Mouse (Mus musculus): ENCODE data around the gene Mink1. TPM values are rescaled to one million over a fixed set of nuclear protein-coding genes. Genes with fewer than 3 reads are reported as not detected.
A peak's percentile ranks its signal among the peaks of the same experiment; 100 is the strongest.

Mink1 gene
- polyA plus RNA-seq, 1 experiment from 2014 or later, result 20.3 TPM

GRCm38 (mm10) chr11:70594253-70594989 is 31.7 kb downstream of the Mink1 start:
- Histone ChIP-seq H3K9ac (no peak overlapping the region), H3K9me3 (replicated peaks) (no peaks in the 10 kb centered on the region), H3K4me2 (replicated peaks) (no peak overlapping the region), H3K4me3 (replicated peaks) (no peak overlapping the region), H3K4me1 (no peaks in the 10 kb centered on the region; the same call in 1 of the 2 replicates), H3K27ac (replicated peaks) (0 out of 2 replicates have a peak overlapping the region, but pooled peaks have one; percentile 19), H3K36me3 (peaks cover 18% of the 10 kb centered on the region), H3K27me3 (no peaks in the 10 kb centered on the region)
- no peak for ATAC-seq (ENCODE audit: insufficient number of reproducible peaks, low FRiP score, low TSS enrichment, low read depth)
- 86% methylated on average over 15 of the region's 15 CpGs for WGBS

- Histone ChIP-seq H3K4me1 (no peaks in the 10 kb centered on the region; the same call in 1 of the 2 replicates), H3K27me3 (no peaks in the 10 kb centered on the region), H3K36me3 (peaks cover 21% of the 10 kb centered on the region), H3K4me3 (replicated peaks) (no peak overlapping the region), H3K9ac (no peak overlapping the region), H3K27ac (replicated peaks) (no peak overlapping the region; the same call in 1 of the 2 replicates), H3K4me2 (replicated peaks) (no peak overlapping the region), H3K9me3 (replicated peaks) (no peaks in the 10 kb centered on the region)
- ATAC-seq (ENCODE audit: insufficient number of reproducible peaks, low FRiP score, low TSS enrichment, low read depth), result no peak
- WGBS, result 56% methylated on average over 2 of the region's 2 CpGs
Measured at GRCm38 (mm10) chr11:70595638-70596037, 33.0 kb downstream of the Mink1 start.

DNA sequence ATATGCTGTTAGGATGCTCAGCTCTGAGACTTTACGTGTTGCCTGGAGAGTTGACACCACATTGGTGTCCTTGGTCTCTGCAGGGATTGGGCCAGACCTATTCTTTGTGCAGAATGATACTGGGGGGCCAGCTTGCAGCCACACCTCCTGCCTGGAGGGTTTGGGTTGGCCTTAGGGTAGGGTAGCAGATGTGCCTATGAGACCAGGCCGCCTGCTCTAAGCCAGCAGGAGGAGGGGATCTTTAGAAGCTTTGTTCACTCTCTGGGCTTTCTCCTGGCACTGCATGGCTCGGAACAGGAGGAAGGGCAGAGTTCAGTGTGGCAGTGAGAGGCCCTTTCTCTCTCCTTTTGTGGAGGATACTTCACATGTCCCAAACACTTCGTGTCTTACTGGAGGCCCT is 33.4 kb downstream of the Mink1 start:
- H3K27me3 ChIP-seq, result no peaks in the 10 kb centered on the region
- 50% methylated on average over 4 of the region's 4 CpGs for WGBS
- no peaks in the 10 kb centered on the region; the same call in 1 of the 2 replicates for H3K4me1 ChIP-seq
- H3K36me3 ChIP-seq, result peaks cover 21% of the 10 kb centered on the region
- H3K9me3 ChIP-seq (replicated peaks), result no peaks in the 10 kb centered on the region
- H3K27ac ChIP-seq (replicated peaks), result no peak overlapping the region; the same call in 1 of the 2 replicates
- no peak overlapping the region for H3K4me3 ChIP-seq (replicated peaks)
- ATAC-seq (ENCODE audit: insufficient number of reproducible peaks, low FRiP score, low TSS enrichment, low read depth), result no peak
- peak overlapping the region; percentile 7; the same call in 1 of the 2 replicates for H3K9ac ChIP-seq
- H3K4me2 ChIP-seq (replicated peaks), result no peak overlapping the region

- Histone ChIP-seq H3K27me3 (no peaks in the 10 kb centered on the region), H3K9me3 (replicated peaks) (no peaks in the 10 kb centered on the region), H3K4me3 (replicated peaks) (no peak overlapping the region), H3K36me3 (peaks cover 26% of the 10 kb centered on the region), H3K4me1 (no peaks in the 10 kb centered on the region; the same call in 1 of the 2 replicates), H3K9ac (no peak overlapping the region), H3K4me2 (replicated peaks) (no peak overlapping the region), H3K27ac (replicated peaks) (no peak overlapping the region)
- 88% methylated on average over 6 of the region's 6 CpGs for WGBS
- ATAC-seq (ENCODE audit: insufficient number of reproducible peaks, low FRiP score, low TSS enrichment, low read depth), result no peak
Measured at GRCm38 (mm10) chr11:70597301-70597700, 34.6 kb downstream of the Mink1 start.

- Histone ChIP-seq H3K27ac (replicated peaks) (no peak overlapping the region), H3K9me3 (replicated peaks) (no peaks in the 10 kb centered on the region), H3K27me3 (no peaks in the 10 kb centered on the region), H3K9ac (no peak overlapping the region), H3K4me3 (replicated peaks) (no peak overlapping the region), H3K4me1 (no peaks in the 10 kb centered on the region; the same call in 1 of the 2 replicates), H3K36me3 (peaks cover 36% of the 10 kb centered on the region), H3K4me2 (replicated peaks) (no peak overlapping the region)
- WGBS, result 84% methylated on average over 9 of the region's 9 CpGs
- ATAC-seq (ENCODE audit: insufficient number of reproducible peaks, low FRiP score, low TSS enrichment, low read depth), result no peak
Measured at GRCm38 (mm10) chr11:70598451-70598953, 35.8 kb downstream of the Mink1 start.

GRCm38 (mm10) chr11:70605024-70605566 is 42.4 kb downstream of the Mink1 start:
- no peak overlapping the region for H3K4me3 ChIP-seq (replicated peaks)
- H3K9ac ChIP-seq, result no peak overlapping the region
- ATAC-seq (ENCODE audit: insufficient number of reproducible peaks, low FRiP score, low TSS enrichment, low read depth), result no peak
- H3K27me3 ChIP-seq, result no peaks in the 10 kb centered on the region
- H3K4me1 ChIP-seq, result no peaks in the 10 kb centered on the region
- no peak overlapping the region for H3K27ac ChIP-seq (replicated peaks)
- H3K4me2 ChIP-seq (replicated peaks), result no peak overlapping the region
- H3K9me3 ChIP-seq (replicated peaks), result no peaks in the 10 kb centered on the region
- peaks cover 80% of the 10 kb centered on the region for H3K36me3 ChIP-seq
- 53% methylated on average over 14 of the region's 14 CpGs for WGBS

- 58% methylated on average over 12 of the region's 12 CpGs for WGBS
- no peak overlapping the region for H3K4me3 ChIP-seq (replicated peaks)
- H3K36me3 ChIP-seq, result peaks cover 92% of the 10 kb centered on the region
- no peak overlapping the region for H3K27ac ChIP-seq (replicated peaks)
- no peak for ATAC-seq (ENCODE audit: insufficient number of reproducible peaks, low FRiP score, low TSS enrichment, low read depth)
- H3K9me3 ChIP-seq (replicated peaks), result no peaks in the 10 kb centered on the region
- H3K4me1 ChIP-seq, result no peaks in the 10 kb centered on the region
- no peaks in the 10 kb centered on the region for H3K27me3 ChIP-seq
- H3K9ac ChIP-seq, result no peak overlapping the region
- no peak overlapping the region for H3K4me2 ChIP-seq (replicated peaks)
Measured at GRCm38 (mm10) chr11:70606717-70607116, 44.0 kb downstream of the Mink1 start.

DNA sequence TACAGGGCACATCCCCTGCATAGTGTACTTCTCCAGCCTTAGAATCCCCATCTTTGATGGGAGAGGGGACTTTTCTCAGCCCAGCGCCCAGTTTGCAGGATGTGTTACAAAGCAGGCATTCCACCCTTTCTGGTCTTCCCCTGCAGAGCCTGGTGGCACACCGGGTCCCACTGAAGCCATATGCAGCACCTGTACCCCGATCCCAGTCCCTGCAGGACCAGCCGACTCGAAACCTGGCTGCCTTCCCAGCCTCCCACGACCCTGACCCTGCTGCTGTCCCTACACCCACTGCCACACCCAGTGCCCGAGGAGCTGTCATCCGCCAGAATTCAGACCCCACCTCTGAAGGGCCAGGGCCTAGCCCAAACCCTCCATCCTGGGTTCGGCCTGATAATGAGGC is 44.9 kb downstream of the Mink1 start:
- Histone ChIP-seq H3K4me1 (no peaks in the 10 kb centered on the region), H3K4me2 (replicated peaks) (no peak overlapping the region), H3K36me3 (peaks cover 99% of the 10 kb centered on the region), H3K9me3 (replicated peaks) (no peaks in the 10 kb centered on the region), H3K9ac (no peak overlapping the region), H3K4me3 (replicated peaks) (no peak overlapping the region), H3K27me3 (no peaks in the 10 kb centered on the region), H3K27ac (replicated peaks) (no peak overlapping the region)
- ATAC-seq (ENCODE audit: insufficient number of reproducible peaks, low FRiP score, low TSS enrichment, low read depth), result no peak
- WGBS, result 83% methylated on average over 9 of the region's 9 CpGs

GRCm38 (mm10) chr11:70608381-70609066 is 45.8 kb downstream of the Mink1 start:
- Histone ChIP-seq H3K9ac (no peak overlapping the region), H3K9me3 (replicated peaks) (no peaks in the 10 kb centered on the region), H3K36me3 (peaks cover 98% of the 10 kb centered on the region), H3K4me1 (no peaks in the 10 kb centered on the region), H3K27me3 (no peaks in the 10 kb centered on the region), H3K4me2 (replicated peaks) (no peak overlapping the region), H3K4me3 (replicated peaks) (no peak overlapping the region), H3K27ac (replicated peaks) (no peak overlapping the region)
- WGBS, result 85% methylated on average over 26 of the region's 26 CpGs
- ATAC-seq (ENCODE audit: insufficient number of reproducible peaks, low FRiP score, low TSS enrichment, low read depth), result no peak

DNA sequence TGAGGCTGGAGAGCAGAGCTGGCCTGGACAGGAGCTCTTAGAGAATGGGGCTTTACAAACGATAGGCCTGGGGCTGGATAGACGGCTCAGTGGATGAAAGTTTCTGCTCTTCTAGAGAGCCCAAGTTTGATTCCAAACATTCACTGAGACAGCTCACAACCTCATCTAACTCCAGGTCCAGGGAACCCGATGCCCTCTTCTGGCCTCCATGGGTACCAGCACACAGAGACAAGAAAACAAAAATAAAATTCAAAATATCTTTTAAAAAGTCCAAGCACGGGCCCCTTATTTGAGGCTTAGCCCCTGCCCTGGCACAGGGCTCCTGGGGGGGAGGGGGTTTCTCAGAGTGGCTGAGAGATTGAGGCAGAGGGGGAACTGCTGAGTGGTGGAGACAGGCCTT is 48.1 kb downstream of the Mink1 start:
- H3K4me3 ChIP-seq (replicated peaks), result no peak overlapping the region
- H3K4me1 ChIP-seq, result peaks cover 12% of the 10 kb centered on the region
- H3K9ac ChIP-seq, result no peak overlapping the region
- H3K9me3 ChIP-seq (replicated peaks), result no peaks in the 10 kb centered on the region
- WGBS, result 84% methylated on average over 4 of the region's 4 CpGs
- no peaks in the 10 kb centered on the region for H3K27me3 ChIP-seq
- no peak for ATAC-seq (ENCODE audit: insufficient number of reproducible peaks, low FRiP score, low TSS enrichment, low read depth)
- H3K27ac ChIP-seq (replicated peaks), result no peak overlapping the region
- H3K36me3 ChIP-seq, result peaks cover 77% of the 10 kb centered on the region
- no peak overlapping the region for H3K4me2 ChIP-seq (replicated peaks)

DNA sequence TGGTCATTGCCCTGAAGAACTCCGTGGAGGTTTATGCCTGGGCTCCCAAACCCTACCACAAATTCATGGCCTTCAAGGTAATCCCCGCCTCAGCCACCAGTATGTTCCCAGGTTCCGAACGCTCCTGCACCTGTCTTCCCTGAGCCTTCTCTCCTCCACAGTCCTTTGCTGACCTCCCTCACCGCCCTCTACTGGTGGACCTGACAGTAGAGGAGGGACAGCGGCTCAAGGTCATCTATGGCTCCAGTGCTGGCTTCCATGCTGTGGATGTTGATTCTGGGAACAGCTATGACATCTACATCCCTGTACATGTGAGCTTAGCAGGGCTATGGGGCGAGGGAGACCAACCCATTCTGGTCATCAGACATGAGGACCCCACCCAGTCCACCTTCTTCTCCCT is 49.8 kb downstream of the Mink1 start:
- Histone ChIP-seq H3K4me1 (peaks cover 14% of the 10 kb centered on the region), H3K9ac (no peak overlapping the region), H3K27ac (replicated peaks) (no peak overlapping the region), H3K4me3 (replicated peaks) (no peak overlapping the region), H3K36me3 (peaks cover 59% of the 10 kb centered on the region), H3K4me2 (replicated peaks) (no peak overlapping the region), H3K27me3 (no peaks in the 10 kb centered on the region), H3K9me3 (replicated peaks) (no peaks in the 10 kb centered on the region)
- ATAC-seq (ENCODE audit: insufficient number of reproducible peaks, low FRiP score, low TSS enrichment, low read depth), result no peak
- WGBS, result 74% methylated on average over 7 of the region's 7 CpGs

All from embryonic facial prominence, embryonic 15.5 days (tissue).